Mouse (Mus musculus) G1E (cell line): ENCODE measurements around the gene Coq8b.

Source experiments
- CTCF ChIP-seq: IDR thresholded peaks from 2 replicates; pipeline ENCODE4 v1.5.1; 2012; ENCODE audit warnings: low read depth, low read length, inconsistent platforms, mixed read lengths
- GATA2 ChIP-seq: IDR thresholded peaks from 2 replicates; pipeline ENCODE4 v1.6.1; 2012; ENCODE audit warnings: low read depth, low read length, inconsistent platforms, borderline replicate concordance

GRCm38 (mm10) chr7:27231693-27232331 lies 1.0 kb upstream of the Coq8b start:
- no peak for TF ChIP-seq CTCF
- TF ChIP-seq GATA2: no peak
